Mouse (Mus musculus): ENCODE measurements around the gene Zfp14. TPM values are rescaled to one million over a fixed set of nuclear protein-coding genes. Genes with fewer than 3 reads are reported as not detected.
A peak's percentile ranks its signal among the peaks of the same experiment; 100 is the strongest.

Zfp14 gene
- total and polyA plus RNA-seq, 2 experiments from 2014 or later = 2.2 to 6.0 TPM

DNA sequence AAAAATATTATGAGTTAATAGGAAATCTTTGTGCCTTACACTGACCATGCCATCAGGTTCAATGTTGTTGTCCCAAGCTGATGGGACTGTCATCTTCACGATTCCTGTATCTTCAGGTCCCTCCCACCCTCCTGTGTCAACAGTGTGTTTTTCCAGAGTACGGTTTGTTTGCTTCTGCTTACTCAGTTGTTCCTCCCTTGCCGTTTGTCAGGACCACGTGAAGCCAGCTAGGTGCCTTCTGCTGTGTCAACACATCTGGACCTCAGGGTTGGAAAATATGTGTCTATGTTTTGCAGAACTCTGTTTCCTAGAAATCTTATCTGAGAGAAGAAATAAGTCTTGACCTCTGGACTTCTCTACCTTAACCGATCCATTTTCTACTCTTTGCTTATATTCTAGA, 50.6 kb downstream of the Zfp14 start:
- Histone ChIP-seq H3K27me3 (ENCODE audit: control insufficient read depth, insufficient read depth, low read length) (no peaks in the 10 kb centered on the region), H3K4me1 (ENCODE audit: control insufficient read depth, insufficient read depth) (peaks cover 6% of the 10 kb centered on the region; the same call in 1 of the 2 replicates), H3K9ac (replicated peaks; ENCODE audit: low read depth, low read length) (no peak overlapping the region), H3K4me2 (ENCODE audit: low read depth, low read length) (no peak overlapping the region), H3K4me3 (ENCODE audit: low read depth, low read length) (no peak overlapping the region), H3K27ac (ENCODE audit: low read depth) (0 out of 2 replicates have a peak overlapping the region, but pooled peaks have one; percentile 15), H3K9me3 (replicated peaks; ENCODE audit: control insufficient read depth, low read length) (no peaks in the 10 kb centered on the region), H3K36me3 (replicated peaks; ENCODE audit: control insufficient read depth, insufficient read depth, low read length) (peaks cover 58% of the 10 kb centered on the region)
- ATAC-seq (ENCODE audit: insufficient read depth, low read depth) (0 out of 2 replicates have a peak, but pooled peaks have one; percentile 16), DNase-seq (ENCODE audit: low spot score) (no peak)
- 67% methylated on average over 5 of the region's 5 CpGs for WGBS
- TF ChIP-seq EP300 (IDR thresholded peaks at IDR 0.05; ENCODE audit: low read depth) (no peak), CTCF (IDR thresholded peaks at IDR 0.05; ENCODE audit: low read depth) (no peak)

DNA sequence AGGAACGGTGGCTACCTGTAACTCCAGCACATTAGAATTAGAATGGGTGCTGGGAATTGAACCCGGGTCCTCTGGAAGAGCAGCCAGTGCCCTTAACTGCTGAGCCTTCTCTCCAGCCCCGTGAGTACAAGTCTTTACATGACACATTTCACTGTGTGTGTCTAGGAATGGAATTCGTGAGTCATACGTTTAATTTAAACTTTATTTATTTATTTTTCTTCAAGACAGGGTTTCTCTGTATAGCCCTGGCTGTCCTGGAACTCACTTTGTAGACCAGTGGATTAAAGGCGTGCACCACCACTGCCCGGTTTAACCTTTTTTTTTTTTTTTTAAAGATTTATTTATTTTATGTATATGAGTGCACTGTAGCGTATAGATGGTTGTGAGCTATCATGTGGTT, 56.0 kb downstream of the Zfp14 start:
- Histone ChIP-seq H3K9me3 (replicated peaks; ENCODE audit: control insufficient read depth, low read length) (no peaks in the 10 kb centered on the region), H3K36me3 (replicated peaks; ENCODE audit: control insufficient read depth, insufficient read depth, low read length) (peaks cover 78% of the 10 kb centered on the region), H3K4me2 (ENCODE audit: low read depth, low read length) (no peak overlapping the region), H3K4me3 (ENCODE audit: low read depth, low read length) (no peak overlapping the region), H3K27ac (ENCODE audit: low read depth) (peak overlapping the region; percentile 34; the same call in 1 of the 2 replicates), H3K27me3 (ENCODE audit: control insufficient read depth, insufficient read depth, low read length) (no peaks in the 10 kb centered on the region), H3K9ac (replicated peaks; ENCODE audit: low read depth, low read length) (no peak overlapping the region), H3K4me1 (ENCODE audit: control insufficient read depth, insufficient read depth) (peaks cover 6% of the 10 kb centered on the region; the same call in 1 of the 2 replicates)
- 80% methylated on average over 8 of the region's 8 CpGs for WGBS
- DNase-seq (ENCODE audit: low spot score) = no peak
- no peak for ATAC-seq (ENCODE audit: insufficient read depth, low read depth)
- TF ChIP-seq CTCF (IDR thresholded peaks at IDR 0.05; ENCODE audit: low read depth) = no peak
- TF ChIP-seq EP300 (IDR thresholded peaks at IDR 0.05; ENCODE audit: low read depth) = no peak

DNA sequence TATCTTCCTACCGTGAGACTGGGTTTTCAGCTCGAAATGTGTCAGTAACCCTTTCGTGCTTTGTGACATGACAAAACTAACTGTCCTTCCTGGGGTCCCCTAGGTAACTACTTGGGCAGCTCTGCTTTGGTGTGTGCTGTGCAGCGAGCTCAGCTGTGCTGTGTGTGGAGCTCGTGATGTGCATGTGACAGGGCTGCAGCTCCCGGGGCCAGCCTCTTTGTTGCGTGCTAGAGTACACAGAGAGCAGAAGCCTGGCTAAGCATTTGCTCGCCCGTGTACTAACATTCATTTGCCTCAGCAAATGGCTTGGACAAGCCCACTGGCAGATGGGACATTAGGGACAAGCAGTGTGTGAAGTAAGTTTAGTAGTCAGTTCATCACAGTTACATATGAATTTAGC, 57.8 kb downstream of the Zfp14 start:
- no peak for TF ChIP-seq CTCF (IDR thresholded peaks at IDR 0.05; ENCODE audit: low read depth)
- no peak for TF ChIP-seq EP300 (IDR thresholded peaks at IDR 0.05; ENCODE audit: low read depth)
- H3K4me1 ChIP-seq (ENCODE audit: control insufficient read depth, insufficient read depth) = peaks cover 6% of the 10 kb centered on the region; the same call in 1 of the 2 replicates
- no peak overlapping the region for H3K9ac ChIP-seq (replicated peaks; ENCODE audit: low read depth, low read length)
- DNase-seq (ENCODE audit: low spot score) (no peak), ATAC-seq (ENCODE audit: insufficient read depth, low read depth) (no peak)
- H3K27me3 ChIP-seq (ENCODE audit: control insufficient read depth, insufficient read depth, low read length) = no peaks in the 10 kb centered on the region
- 90% methylated on average over 9 of the region's 9 CpGs for whole genome bisulfite sequencing
- H3K27ac ChIP-seq (ENCODE audit: low read depth) = no peak overlapping the region
- peaks cover 76% of the 10 kb centered on the region for H3K36me3 ChIP-seq (replicated peaks; ENCODE audit: control insufficient read depth, insufficient read depth, low read length)
- no peaks in the 10 kb centered on the region for H3K9me3 ChIP-seq (replicated peaks; ENCODE audit: control insufficient read depth, low read length)
- H3K4me2 ChIP-seq (ENCODE audit: low read depth, low read length) = no peak overlapping the region
- H3K4me3 ChIP-seq (ENCODE audit: low read depth, low read length) = no peak overlapping the region

- H3K27ac ChIP-seq (ENCODE audit: low read depth) = no peak overlapping the region
- TF ChIP-seq CTCF (IDR thresholded peaks at IDR 0.05; ENCODE audit: low read depth) (no peak), EP300 (IDR thresholded peaks at IDR 0.05; ENCODE audit: low read depth) (no peak)
- H3K9ac ChIP-seq (replicated peaks; ENCODE audit: low read depth, low read length) = no peak overlapping the region
- H3K36me3 ChIP-seq (replicated peaks; ENCODE audit: control insufficient read depth, insufficient read depth, low read length) = peaks cover 75% of the 10 kb centered on the region
- WGBS = 93% methylated on average over 8 of the region's 8 CpGs
- H3K9me3 ChIP-seq (replicated peaks; ENCODE audit: control insufficient read depth, low read length) = no peaks in the 10 kb centered on the region
- no peak for DNase-seq (ENCODE audit: low spot score)
- H3K4me1 ChIP-seq (ENCODE audit: control insufficient read depth, insufficient read depth) = no peaks in the 10 kb centered on the region
- no peak for ATAC-seq (ENCODE audit: insufficient read depth, low read depth)
- no peaks in the 10 kb centered on the region for H3K27me3 ChIP-seq (ENCODE audit: control insufficient read depth, insufficient read depth, low read length)
- no peak overlapping the region for H3K4me3 ChIP-seq (ENCODE audit: low read depth, low read length)
- no peak overlapping the region for H3K4me2 ChIP-seq (ENCODE audit: low read depth, low read length)
These were observed 58.5 kb downstream of the Zfp14 start for GRCm38 (mm10) chr7:29992698-29993097.

DNA sequence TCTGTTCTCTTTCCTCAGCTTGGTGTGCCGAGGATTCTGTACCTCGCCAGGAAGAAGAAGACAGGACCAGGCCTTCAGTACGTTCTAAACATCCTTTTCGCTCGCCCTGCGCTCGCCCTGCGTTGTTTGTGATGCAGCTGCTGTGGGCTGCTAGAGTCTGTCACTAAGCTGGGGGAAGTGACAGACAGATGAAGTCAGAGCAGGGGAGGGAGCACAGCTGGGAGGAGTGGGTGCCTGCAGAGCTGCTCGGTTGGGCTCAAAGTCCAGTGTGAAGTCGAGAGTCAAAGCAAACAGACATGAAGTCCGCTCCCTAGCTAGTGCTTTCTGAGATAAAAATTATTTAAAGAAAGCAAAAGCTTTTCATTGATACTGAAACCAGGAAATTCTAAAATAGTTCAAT, 62.1 kb downstream of the Zfp14 start:
- H3K27me3 ChIP-seq (ENCODE audit: control insufficient read depth, insufficient read depth, low read length) = no peaks in the 10 kb centered on the region
- H3K4me2 ChIP-seq (ENCODE audit: low read depth, low read length) = no peak overlapping the region
- H3K4me1 ChIP-seq (ENCODE audit: control insufficient read depth, insufficient read depth) = 0 out of 2 replicates have a peak, but pooled peaks cover 4% of the 10 kb centered on the region
- no peaks in the 10 kb centered on the region for H3K9me3 ChIP-seq (replicated peaks; ENCODE audit: control insufficient read depth, low read length)
- ATAC-seq (ENCODE audit: insufficient read depth, low read depth) = no peak
- no peak overlapping the region for H3K27ac ChIP-seq (ENCODE audit: low read depth)
- WGBS = 76% methylated on average over 11 of the region's 11 CpGs
- peaks cover 64% of the 10 kb centered on the region for H3K36me3 ChIP-seq (replicated peaks; ENCODE audit: control insufficient read depth, insufficient read depth, low read length)
- no peak overlapping the region for H3K4me3 ChIP-seq (ENCODE audit: low read depth, low read length)
- TF ChIP-seq EP300 (IDR thresholded peaks at IDR 0.05; ENCODE audit: low read depth) (no peak), CTCF (IDR thresholded peaks at IDR 0.05; ENCODE audit: low read depth) (no peak)
- DNase-seq (ENCODE audit: low spot score) = no peak
- no peak overlapping the region for H3K9ac ChIP-seq (replicated peaks; ENCODE audit: low read depth, low read length)

DNA sequence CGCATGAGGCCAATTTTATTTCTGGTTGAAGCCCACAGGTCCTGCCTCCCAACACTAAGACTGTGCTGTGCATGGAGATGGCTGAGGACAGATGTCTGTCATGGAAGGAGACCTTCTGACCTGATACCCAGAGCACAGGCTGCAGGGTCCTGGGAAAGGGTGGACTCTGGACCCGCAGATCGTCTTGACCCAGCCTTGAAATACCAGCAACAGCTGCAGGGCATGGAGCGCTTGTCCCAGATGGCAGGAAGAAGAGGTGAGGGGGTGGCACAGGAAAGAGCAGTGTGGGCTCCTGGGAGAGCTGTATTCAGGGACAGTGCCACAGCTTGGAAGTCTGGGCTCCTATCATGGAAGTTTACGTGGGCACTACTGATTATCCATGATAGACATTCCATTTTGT, 63.6 kb downstream of the Zfp14 start:
- Histone ChIP-seq H3K27me3 (ENCODE audit: control insufficient read depth, insufficient read depth, low read length) (no peaks in the 10 kb centered on the region), H3K4me3 (ENCODE audit: low read depth, low read length) (no peak overlapping the region), H3K4me1 (ENCODE audit: control insufficient read depth, insufficient read depth) (peaks cover 4% of the 10 kb centered on the region; the same call in 1 of the 2 replicates), H3K4me2 (ENCODE audit: low read depth, low read length) (no peak overlapping the region), H3K27ac (ENCODE audit: low read depth) (no peak overlapping the region), H3K9ac (replicated peaks; ENCODE audit: low read depth, low read length) (no peak overlapping the region), H3K36me3 (replicated peaks; ENCODE audit: control insufficient read depth, insufficient read depth, low read length) (peaks cover 56% of the 10 kb centered on the region), H3K9me3 (replicated peaks; ENCODE audit: control insufficient read depth, low read length) (no peaks in the 10 kb centered on the region)
- ATAC-seq (ENCODE audit: insufficient read depth, low read depth) (no peak), DNase-seq (ENCODE audit: low spot score) (no peak)
- TF ChIP-seq EP300 (IDR thresholded peaks at IDR 0.05; ENCODE audit: low read depth) = no peak
- TF ChIP-seq CTCF (IDR thresholded peaks at IDR 0.05; ENCODE audit: low read depth) = no peak
- 85% methylated on average over 5 of the region's 5 CpGs for WGBS

Small RNAs within 50 kb of the gene (microRNA-seq; reads per million reads assigned to microRNA genes)
- not detected for gene Gm23368

Other genes starting within 250 kb of the Zfp14 start
- 2.4 and 3.1 TPM in 2 replicates for gene Zfp790, start 235.3 kb downstream of the Zfp14 start, total RNA-seq (2014; rRNA removed; ENCODE audit: low replicate concordance)
- gene Zfp790, start 235.3 kb downstream of the Zfp14 start, polyA plus RNA-seq (2015; fragmentation: Nextera tagmentation; extraction: Ambion mirVana) = 8.3 and 9.3 TPM in 2 replicates
- gene Zfp940, start 197.7 kb downstream of the Zfp14 start, total RNA-seq (2014; rRNA removed; ENCODE audit: low replicate concordance) = 2.7 TPM in 1 of 2 replicates, not detected in the other
- gene Zfp940, start 197.7 kb downstream of the Zfp14 start, polyA plus RNA-seq (2015; fragmentation: Nextera tagmentation; extraction: Ambion mirVana) = 0.55 and 0.56 TPM in 2 replicates
- 0.70 and 0.80 TPM in 2 replicates for gene Zfp420, start 191.4 kb downstream of the Zfp14 start, total RNA-seq (2014; rRNA removed; ENCODE audit: low replicate concordance)
- gene Zfp420, start 191.4 kb downstream of the Zfp14 start, polyA plus RNA-seq (2015; fragmentation: Nextera tagmentation; extraction: Ambion mirVana) = 2.2 and 2.5 TPM in 2 replicates
- 7.5 and 12.8 TPM in 2 replicates for gene Zfp27, start 144.8 kb downstream of the Zfp14 start, total RNA-seq (2014; rRNA removed; ENCODE audit: low replicate concordance)
- gene Zfp27, start 144.8 kb downstream of the Zfp14 start, polyA plus RNA-seq (2015; fragmentation: Nextera tagmentation; extraction: Ambion mirVana) = 6.5 and 7.7 TPM in 2 replicates
- 2.5 and 5.3 TPM in 2 replicates for gene Zfp383, start 143.2 kb downstream of the Zfp14 start, total RNA-seq (2014; rRNA removed; ENCODE audit: low replicate concordance)
- 2.5 and 3.0 TPM in 2 replicates for gene Zfp383, start 143.2 kb downstream of the Zfp14 start, polyA plus RNA-seq (2015; fragmentation: Nextera tagmentation; extraction: Ambion mirVana)
- gene Zfp74, start 97.3 kb downstream of the Zfp14 start, total RNA-seq (2014; rRNA removed; ENCODE audit: low replicate concordance) = 2.0 and 3.2 TPM in 2 replicates
- 5.4 and 5.5 TPM in 2 replicates for gene Zfp74, start 97.3 kb downstream of the Zfp14 start, polyA plus RNA-seq (2015; fragmentation: Nextera tagmentation; extraction: Ambion mirVana)
- 38.3 and 39.3 TPM in 2 replicates for gene Zfp568, start 67.4 kb downstream of the Zfp14 start, total RNA-seq (2014; rRNA removed; ENCODE audit: low replicate concordance)
- 9.5 and 13.6 TPM in 2 replicates for gene Zfp568, start 67.4 kb downstream of the Zfp14 start, polyA plus RNA-seq (2015; fragmentation: Nextera tagmentation; extraction: Ambion mirVana)
- 0.08 and 0.54 TPM in 2 replicates for gene Zfp82, start 21.5 kb upstream of the Zfp14 start, total RNA-seq (2014; rRNA removed; ENCODE audit: low replicate concordance)
- 1.9 and 2.4 TPM in 2 replicates for gene Zfp82, start 21.5 kb upstream of the Zfp14 start, polyA plus RNA-seq (2015; fragmentation: Nextera tagmentation; extraction: Ambion mirVana)
- gene Gm26920, start 39.0 kb upstream of the Zfp14 start, total RNA-seq (2014; rRNA removed; ENCODE audit: low replicate concordance) = not detected in 2 replicates
- gene Gm26920, start 39.0 kb upstream of the Zfp14 start, polyA plus RNA-seq (2015; fragmentation: Nextera tagmentation; extraction: Ambion mirVana) = 0.18 TPM in 1 of 2 replicates, not detected in the other
- gene Zfp566, start 39.1 kb upstream of the Zfp14 start, total RNA-seq (2014; rRNA removed; ENCODE audit: low replicate concordance) = not detected in 2 replicates
- gene Zfp566, start 39.1 kb upstream of the Zfp14 start, polyA plus RNA-seq (2015; fragmentation: Nextera tagmentation; extraction: Ambion mirVana) = 4.1 and 4.6 TPM in 2 replicates
- 33.1 and 54.8 TPM in 2 replicates for gene Zfp260, start 43.4 kb upstream of the Zfp14 start, total RNA-seq (2014; rRNA removed; ENCODE audit: low replicate concordance)
- 54.6 and 57.9 TPM in 2 replicates for gene Zfp260, start 43.4 kb upstream of the Zfp14 start, polyA plus RNA-seq (2015; fragmentation: Nextera tagmentation; extraction: Ambion mirVana)
- gene Zfp382, start 70.6 kb upstream of the Zfp14 start, total RNA-seq (2014; rRNA removed; ENCODE audit: low replicate concordance) = 2.6 and 4.5 TPM in 2 replicates
- 3.8 and 4.6 TPM in 2 replicates for gene Zfp382, start 70.6 kb upstream of the Zfp14 start, polyA plus RNA-seq (2015; fragmentation: Nextera tagmentation; extraction: Ambion mirVana)
- 18.6 and 29.7 TPM in 2 replicates for gene Zfp146, start 118.4 kb upstream of the Zfp14 start, total RNA-seq (2014; rRNA removed; ENCODE audit: low replicate concordance)
- gene Zfp146, start 118.4 kb upstream of the Zfp14 start, polyA plus RNA-seq (2015; fragmentation: Nextera tagmentation; extraction: Ambion mirVana) = 4.4 and 5.7 TPM in 2 replicates
- gene Cox7a1, start 132.8 kb upstream of the Zfp14 start, total RNA-seq (2014; rRNA removed; ENCODE audit: low replicate concordance) = 516 and 816 TPM in 2 replicates
- gene Cox7a1, start 132.8 kb upstream of the Zfp14 start, polyA plus RNA-seq (2015; fragmentation: Nextera tagmentation; extraction: Ambion mirVana) = 1,339 and 1,426 TPM in 2 replicates
- gene Capns1, start 147.4 kb upstream of the Zfp14 start, total RNA-seq (2014; rRNA removed; ENCODE audit: low replicate concordance) = 356 and 427 TPM in 2 replicates
- 84.4 and 88.5 TPM in 2 replicates for gene Capns1, start 147.4 kb upstream of the Zfp14 start, polyA plus RNA-seq (2015; fragmentation: Nextera tagmentation; extraction: Ambion mirVana)
- 105 and 799 TPM in 2 replicates for gene Polr2i, start 180.6 kb upstream of the Zfp14 start, total RNA-seq (2014; rRNA removed; ENCODE audit: low replicate concordance)
- gene Polr2i, start 180.6 kb upstream of the Zfp14 start, polyA plus RNA-seq (2015; fragmentation: Nextera tagmentation; extraction: Ambion mirVana) = 109 and 112 TPM in 2 replicates
- gene Tbcb, start 180.9 kb upstream of the Zfp14 start, total RNA-seq (2014; rRNA removed; ENCODE audit: low replicate concordance) = 40.0 and 80.7 TPM in 2 replicates
- gene Tbcb, start 180.9 kb upstream of the Zfp14 start, polyA plus RNA-seq (2015; fragmentation: Nextera tagmentation; extraction: Ambion mirVana) = 131 and 137 TPM in 2 replicates
- not detected in 2 replicates for gene Ovol3, start 184.3 kb upstream of the Zfp14 start, total RNA-seq (2014; rRNA removed; ENCODE audit: low replicate concordance)
- not detected in 2 replicates for gene Ovol3, start 184.3 kb upstream of the Zfp14 start, polyA plus RNA-seq (2015; fragmentation: Nextera tagmentation; extraction: Ambion mirVana)
- gene Thap8, start 228.7 kb upstream of the Zfp14 start, total RNA-seq (2014; rRNA removed; ENCODE audit: low replicate concordance) = not detected in 2 replicates
- 0.33 and 0.41 TPM in 2 replicates for gene Thap8, start 228.7 kb upstream of the Zfp14 start, polyA plus RNA-seq (2015; fragmentation: Nextera tagmentation; extraction: Ambion mirVana)
- gene Wdr62, start 229.0 kb upstream of the Zfp14 start, total RNA-seq (2014; rRNA removed; ENCODE audit: low replicate concordance) = 3.4 and 5.2 TPM in 2 replicates
- 2.6 and 3.2 TPM in 2 replicates for gene Wdr62, start 229.0 kb upstream of the Zfp14 start, polyA plus RNA-seq (2015; fragmentation: Nextera tagmentation; extraction: Ambion mirVana)
- gene Clip3, start 240.3 kb upstream of the Zfp14 start, total RNA-seq (2014; rRNA removed; ENCODE audit: low replicate concordance) = 4.3 and 22.4 TPM in 2 replicates
- 3.1 and 3.5 TPM in 2 replicates for gene Clip3, start 240.3 kb upstream of the Zfp14 start, polyA plus RNA-seq (2015; fragmentation: Nextera tagmentation; extraction: Ambion mirVana)